Mouse (Mus musculus) C2C12 (cell line): ENCODE results near the gene Ednra. TPM values are rescaled to one million over a fixed set of nuclear protein-coding genes. Genes with fewer than 3 reads are reported as not detected.

Source experiments
- H3K27me3 ChIP-seq: one replicate; pipeline ENCODE4 v1.6.1; 2011; ENCODE audit not compliant: control insufficient read depth, insufficient read depth, insufficient read length
- H3K36me3 ChIP-seq: one replicate; pipeline ENCODE4 v1.6.1; 2011; ENCODE audit not compliant: control insufficient read depth, insufficient read depth
- H3K4me3 ChIP-seq: one replicate; pipeline ENCODE4 v1.5.1; 2011; ENCODE audit warnings: mild to moderate bottlenecking, control low read depth; ENCODE audit not compliant: poor library complexity, insufficient read depth, severe bottlenecking
- H3K79me2 ChIP-seq: one replicate; pipeline ENCODE4 v1.6.1; 2011; ENCODE audit not compliant: control insufficient read depth, insufficient read depth
- H3K79me3 ChIP-seq: one replicate; pipeline ENCODE4 v1.6.1; 2011; ENCODE audit warnings: low read depth, control low read depth
- H3ac ChIP-seq: one replicate; pipeline ENCODE3; 2011; ENCODE audit warnings: low read depth; ENCODE audit not compliant: control insufficient read depth, insufficient read length
- CEBPB ChIP-seq: IDR thresholded peaks from one replicate; pipeline ENCODE4 v1.6.1; 2011; ENCODE audit warnings: low read depth, mild to moderate bottlenecking, control low read depth, moderate library complexity
- CTCF ChIP-seq: IDR thresholded peaks from one replicate; pipeline ENCODE4 v1.5.1; 2011; ENCODE audit not compliant: control insufficient read depth, insufficient read depth, insufficient read length
- FOSL1 ChIP-seq: IDR thresholded peaks from one replicate; pipeline ENCODE4 v1.8.0; 2011; ENCODE audit warnings: mild to moderate bottlenecking, low read length; ENCODE audit not compliant: poor library complexity, insufficient read depth, severe bottlenecking
- MAX ChIP-seq: IDR thresholded peaks from one replicate; pipeline ENCODE4 v1.6.1; 2011; ENCODE audit warnings: mild to moderate bottlenecking, control low read depth
- MYOD1 ChIP-seq: IDR thresholded peaks from one replicate; pipeline ENCODE4 v1.6.1; 2011; ENCODE audit warnings: low read depth; ENCODE audit not compliant: control insufficient read depth, insufficient read length
- MYOG ChIP-seq: IDR thresholded peaks from one replicate; pipeline ENCODE4 v1.6.1; 2011; ENCODE audit not compliant: control insufficient read depth, insufficient read length; ENCODE audit errors: extremely low read depth
- USF1 ChIP-seq: IDR thresholded peaks from one replicate; pipeline ENCODE4 v1.6.1; 2011; ENCODE audit warnings: low read depth, mild to moderate bottlenecking, control low read depth, moderate library complexity
- polyA plus RNA-seq: library from polyadenylated mRNA; unstranded; fragments of >200 nt; fragmentation: generic; extraction: Trizol; gene quantifications from one replicate; pipeline ENCODE4 v1.2.1, GENCODE M21; 2012; ENCODE audit warnings: missing spikeins

Gene Ednra
- polyA plus RNA-seq, 1 experiment: 0.07 TPM

DNA sequence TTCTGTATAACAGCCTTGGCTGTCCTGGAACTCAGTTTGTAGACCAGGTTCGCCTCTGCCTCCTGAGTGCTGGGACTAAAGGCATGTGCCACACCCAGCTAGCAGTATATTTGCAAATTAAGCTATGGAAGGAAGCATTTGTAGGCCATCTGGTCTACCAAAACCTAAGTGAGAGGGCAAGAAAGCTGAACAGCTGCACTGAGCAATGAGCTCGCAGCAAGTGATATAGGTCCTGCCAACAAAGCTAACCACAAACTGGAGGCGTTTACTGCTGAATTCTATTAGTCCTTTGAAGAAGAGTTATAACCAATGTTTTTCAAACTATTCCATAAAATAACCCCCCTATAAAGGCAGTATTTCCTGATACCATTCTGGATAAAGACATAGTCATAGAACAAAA is 86.7 kb downstream of the Ednra start:
- no peak overlapping the region for H3ac ChIP-seq
- H3K4me3 ChIP-seq: no peak overlapping the region
- no peaks in the 10 kb centered on the region for H3K36me3 ChIP-seq
- TF ChIP-seq CEBPB (no peak), MYOD1 (peak; percentile 15)
- no peaks in the 10 kb centered on the region for H3K27me3 ChIP-seq
- H3K79me2 ChIP-seq: no peaks in the 10 kb centered on the region
- H3K79me3 ChIP-seq: no peaks in the 10 kb centered on the region

DNA sequence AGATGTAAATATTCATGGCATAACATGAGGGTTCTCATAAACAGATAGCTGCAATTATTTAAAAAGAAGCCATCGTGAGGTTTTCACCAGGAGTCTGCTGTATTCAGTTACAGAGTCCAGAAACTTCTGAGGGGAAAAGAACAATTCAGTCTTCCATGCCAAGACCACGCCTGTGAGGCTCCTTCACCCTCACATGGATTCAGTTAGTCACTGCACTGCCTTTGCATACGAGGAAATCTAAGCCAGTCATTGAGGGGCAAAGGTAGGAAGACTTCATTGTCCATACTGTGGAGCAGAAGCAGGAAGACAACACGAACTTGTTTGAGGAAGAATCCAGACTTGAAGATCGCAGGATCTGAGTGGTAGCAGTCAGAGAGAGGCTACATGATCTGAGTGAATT is 90.2 kb downstream of the Ednra start:
- H3ac ChIP-seq: no peak overlapping the region
- no peaks in the 10 kb centered on the region for H3K79me2 ChIP-seq
- H3K36me3 ChIP-seq: no peaks in the 10 kb centered on the region
- TF ChIP-seq FOSL1 (no peak), MAX (no peak), MYOG (no peak), USF1 (no peak), CTCF (no peak), MYOD1 (no peak), CEBPB (no peak)
- H3K4me3 ChIP-seq: no peak overlapping the region
- no peaks in the 10 kb centered on the region for H3K27me3 ChIP-seq
- H3K79me3 ChIP-seq: no peaks in the 10 kb centered on the region

DNA sequence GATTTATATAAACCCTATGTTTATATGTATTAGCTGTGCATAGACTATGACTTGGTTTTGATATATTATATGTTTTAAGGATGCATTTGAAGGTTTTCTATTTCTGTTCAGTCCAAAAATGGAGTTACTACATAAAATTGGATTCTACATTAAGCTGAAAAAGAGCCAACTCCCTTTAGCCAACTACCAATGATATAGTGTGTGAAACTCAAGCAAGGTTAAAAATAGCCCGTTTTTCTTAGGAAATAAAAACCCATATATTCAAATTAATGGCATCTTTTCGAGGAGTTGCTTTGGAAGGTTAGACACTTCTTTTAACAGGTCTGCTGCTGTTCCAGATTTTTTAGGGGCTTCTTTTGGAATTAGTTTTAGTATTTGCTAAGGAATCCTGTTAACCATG is 91.1 kb downstream of the Ednra start:
- Histone ChIP-seq H3K79me3 (no peaks in the 10 kb centered on the region), H3K36me3 (no peaks in the 10 kb centered on the region), H3K4me3 (no peak overlapping the region), H3ac (no peak overlapping the region), H3K27me3 (no peaks in the 10 kb centered on the region), H3K79me2 (no peaks in the 10 kb centered on the region)
- TF ChIP-seq MYOG (no peak), FOSL1 (no peak), MAX (no peak), CEBPB (no peak), CTCF (no peak), MYOD1 (no peak), USF1 (no peak)

DNA sequence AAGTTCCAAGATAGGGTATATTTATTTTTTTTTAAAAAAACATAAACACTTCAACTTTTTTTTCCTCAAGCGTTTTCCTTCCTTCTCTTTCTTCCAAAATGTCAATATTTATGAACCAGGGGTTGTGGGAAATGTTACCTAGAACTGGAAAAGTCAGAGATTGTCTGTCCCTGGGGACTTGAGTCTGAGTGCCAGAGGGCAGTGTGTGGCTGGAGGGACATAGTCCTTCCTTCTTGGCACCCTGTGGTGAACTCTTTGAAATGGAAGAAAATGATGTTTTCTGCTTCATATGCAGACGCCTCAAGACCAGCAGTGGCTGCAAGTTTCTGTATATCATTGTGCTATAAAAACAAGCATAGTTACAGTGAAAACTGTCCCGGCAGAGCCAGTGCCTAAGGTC is 93.6 kb downstream of the Ednra start:
- Histone ChIP-seq H3K4me3 (no peak overlapping the region), H3K27me3 (no peaks in the 10 kb centered on the region), H3K79me2 (no peaks in the 10 kb centered on the region), H3K79me3 (no peaks in the 10 kb centered on the region), H3ac (no peak overlapping the region), H3K36me3 (no peaks in the 10 kb centered on the region)
- TF ChIP-seq USF1 (no peak), CEBPB (no peak), MYOD1 (no peak), MYOG (no peak), MAX (no peak), CTCF (no peak), FOSL1 (no peak)

DNA sequence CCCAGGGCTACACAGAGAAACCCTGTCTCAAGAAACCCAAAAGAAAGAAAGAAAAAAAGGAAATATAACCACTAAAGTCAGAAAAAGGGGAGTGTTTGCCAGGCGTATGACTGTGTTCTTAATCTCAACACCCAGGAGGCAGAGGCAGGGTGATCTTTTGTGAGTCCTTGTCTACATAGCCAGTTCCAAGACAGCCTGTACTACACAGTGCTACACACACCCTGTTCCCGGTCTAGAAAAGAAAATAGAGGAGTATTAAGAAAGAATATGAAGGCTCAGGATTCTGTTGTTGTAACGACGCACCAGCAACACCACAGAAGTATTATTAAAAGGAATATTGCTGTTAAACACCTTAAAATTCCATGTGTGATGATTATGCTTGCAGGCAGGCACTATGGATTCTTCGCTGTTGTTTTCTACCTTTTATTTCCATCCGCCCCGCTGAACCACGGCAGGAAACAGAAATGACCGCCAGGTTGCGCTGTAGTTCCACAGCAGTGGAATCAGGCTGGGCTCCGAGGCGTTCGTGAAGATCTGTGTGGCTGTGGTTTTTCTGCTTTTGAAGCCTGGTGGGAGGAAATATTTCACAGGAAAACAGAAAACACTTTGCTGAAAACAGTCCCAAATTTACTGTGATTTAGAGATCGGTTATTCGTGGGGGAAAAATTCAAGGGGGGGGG is 94.3 kb downstream of the Ednra start:
- H3K79me3 ChIP-seq: no peaks in the 10 kb centered on the region
- no peak for TF ChIP-seq FOSL1
- TF ChIP-seq CTCF: peak; percentile 83
- no peaks in the 10 kb centered on the region for H3K36me3 ChIP-seq
- no peaks in the 10 kb centered on the region for H3K79me2 ChIP-seq
- no peaks in the 10 kb centered on the region for H3K27me3 ChIP-seq
- H3K4me3 ChIP-seq: no peak overlapping the region
- H3ac ChIP-seq: no peak overlapping the region

DNA sequence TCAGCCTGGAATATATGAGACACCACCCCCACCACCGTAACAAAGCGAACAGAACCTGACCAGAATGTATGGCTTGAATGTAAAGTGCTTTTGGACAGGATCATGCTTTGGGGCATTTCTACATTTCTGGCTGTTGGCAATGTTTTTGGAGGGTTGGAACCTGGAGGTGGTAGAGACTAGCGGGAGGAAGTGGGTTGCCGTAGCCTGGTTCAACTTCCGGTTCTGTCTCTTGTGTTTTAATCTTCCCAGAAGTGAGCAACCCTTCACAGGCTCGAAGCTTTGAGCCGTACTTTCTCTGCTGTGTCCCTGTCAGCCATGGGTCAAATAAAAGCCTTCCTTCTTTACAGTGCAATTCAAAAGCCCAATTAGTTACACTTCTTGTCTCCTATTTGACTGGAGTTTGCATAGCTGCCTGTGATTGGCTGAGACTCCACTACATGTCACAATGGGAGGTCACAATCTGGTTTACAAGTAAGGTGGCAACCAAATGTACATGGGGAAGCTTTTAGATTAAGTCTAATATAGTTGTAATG is 100.5 kb downstream of the Ednra start:
- Histone ChIP-seq H3K36me3 (no peaks in the 10 kb centered on the region), H3K27me3 (peaks cover 5% of the 10 kb centered on the region), H3K79me2 (no peaks in the 10 kb centered on the region), H3K79me3 (no peaks in the 10 kb centered on the region), H3ac (no peak overlapping the region), H3K4me3 (no peak overlapping the region)
- TF ChIP-seq FOSL1 (no peak), MYOG (no peak), CTCF (no peak), CEBPB (no peak), USF1 (no peak), MYOD1 (no peak), MAX (no peak)
